Mouse (Mus musculus) gastrocnemius, postnatal 36 days (tissue): ENCODE data around the gene Ren1. TPM values are rescaled to one million over a fixed set of nuclear protein-coding genes. Genes with fewer than 3 reads are reported as not detected.

Experiments
- DNase-seq, 2 experiments: peaks; one replicate each; pipeline ENCODE4 v3.0.0; 2022
- intact Hi-C: fragments of 180-260 bp; cut with DNase I; formaldehyde crosslinking; loops from one replicate; pipeline ENCODE4 v1.15.1; 2025
- total RNA-seq, 2 experiments: library from RNA; stranded (reverse); gene quantifications; 2 replicates each; pipeline ENCODE4 v1.2.3; 2021

Gene Ren1
- total RNA-seq, 2 experiments from 2014 or later = not detected

- intact Hi-C loops = no loop called here
- DNase-seq = no peak
Observed at GRCm38 (mm10) chr1:133404005-133404404, 53.7 kb downstream of the Ren1 start.

GRCm38 (mm10) chr1:133406614-133407013 is 56.3 kb downstream of the Ren1 start:
- no peak for DNase-seq
- intact Hi-C loops = no loop called here

DNA sequence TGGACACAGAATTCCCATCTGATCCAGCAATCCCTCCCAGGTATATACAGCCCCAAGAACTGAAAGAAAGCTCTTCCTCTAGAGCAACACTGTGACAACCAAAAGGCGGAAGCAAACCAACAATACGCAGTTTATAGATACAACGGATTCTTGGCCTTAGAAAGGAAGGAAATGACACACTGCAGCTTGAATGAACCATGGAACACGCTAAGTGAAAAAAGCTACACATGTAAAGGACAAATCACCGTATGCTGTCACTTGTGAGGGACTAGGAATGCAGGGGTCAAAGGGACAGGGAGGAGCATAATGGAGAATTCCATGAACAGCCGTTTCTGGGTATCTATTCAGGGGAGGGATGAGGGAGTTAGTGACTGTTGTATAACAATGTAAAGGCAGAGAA is 57.1 kb downstream of the Ren1 start:
- intact Hi-C loops = no loop called here
- no peak for DNase-seq

- intact Hi-C loops = no loop called here
- no peak for DNase-seq
Observed at GRCm38 (mm10) chr1:133408321-133408720, 58.0 kb downstream of the Ren1 start.

- no peak for DNase-seq
- intact Hi-C loops = no loop called here
Observed at GRCm38 (mm10) chr1:133408880-133409516, 58.7 kb downstream of the Ren1 start.

GRCm38 (mm10) chr1:133409786-133410185 is 59.5 kb downstream of the Ren1 start:
- intact Hi-C loops = no loop called here

More at GRCm38 (mm10) chr1:133409786-133410185, 59.5 kb downstream of the Ren1 start:
- no peak for DNase-seq

Other genes with a start within 250 kb of the Ren1 start
- gene Ppp1r15b, start 219.4 kb upstream of the Ren1 start, total RNA-seq = 10 to 100 TPM; 14.0 to 17.7 TPM
- 10 to 100 TPM in 1 of 2 experiments, 1 to 10 TPM in 1; 6.7 to 11.5 TPM for gene Plekha6, start 186.3 kb upstream of the Ren1 start, total RNA-seq
- gene Golt1a, start 40.7 kb upstream of the Ren1 start, total RNA-seq = not detected
- not detected for gene Kiss1, start 28.6 kb upstream of the Ren1 start, total RNA-seq
- under 1 TPM in 1 of 2 experiments, not detected in 1; 0.18 TPM for gene Etnk2, start 13.1 kb downstream of the Ren1 start, total RNA-seq
- 1 to 10 TPM; 6.7 to 9.6 TPM for gene Sox13, start 73.9 kb downstream of the Ren1 start, total RNA-seq